Mouse (Mus musculus) midbrain, embryonic 11.5 days (tissue): ENCODE data around the gene Rab11a. TPM values are rescaled to one million over a fixed set of nuclear protein-coding genes. Genes with fewer than 3 reads are reported as not detected.

Experiments used
- ATAC-seq: fragments of 200-750 bp; cut with Nextera tagmentation; 2 replicates; pipeline ENCODE4 v1.8.0; 2017; ENCODE audit warnings: moderate TSS enrichment, moderate library complexity; ENCODE audit not compliant: low FRiP score
- DNase-seq: peaks from one replicate; pipeline ENCODE4 v3.0.0; 2015; ENCODE audit warnings: low spot score; ENCODE audit errors: missing footprints
- H3K27ac ChIP-seq: fragments of 300-500 bp; sonication (generic); 2 replicates; pipeline ENCODE4 v1.5.1; 2014; ENCODE audit warnings: low read depth, low read length
- H3K27me3 ChIP-seq: fragments of 300-500 bp; sonication (generic); 2 replicates; pipeline ENCODE4 v1.6.1; 2014; ENCODE audit warnings: mild to moderate bottlenecking, low read length, moderate library complexity, mixed read lengths; ENCODE audit not compliant: control insufficient read depth, insufficient read depth
- H3K36me3 ChIP-seq: fragments of 300-500 bp; sonication (generic); 2 replicates; pipeline ENCODE4 v1.6.1; 2014; ENCODE audit warnings: mild to moderate bottlenecking, low read length, moderate library complexity, mixed read lengths; ENCODE audit not compliant: control insufficient read depth, insufficient read depth
- H3K4me1 ChIP-seq: fragments of 300-500 bp; sonication (generic); 2 replicates; pipeline ENCODE4 v1.6.1; 2014; ENCODE audit warnings: low read length; ENCODE audit not compliant: control insufficient read depth, insufficient read depth
- H3K4me2 ChIP-seq: fragments of 300-500 bp; sonication (generic); 2 replicates; pipeline ENCODE4 v1.6.1; 2014; ENCODE audit warnings: mild to moderate bottlenecking, moderate library complexity
- H3K4me3 ChIP-seq: fragments of 300-500 bp; sonication (generic); 2 replicates; pipeline ENCODE4 v1.5.1; 2014; ENCODE audit warnings: low read depth, low read length
- H3K9ac ChIP-seq: fragments of 300-500 bp; sonication (generic); 2 replicates; pipeline ENCODE4 v1.6.1; 2014; ENCODE audit warnings: low read length
- H3K9me3 ChIP-seq: fragments of 300-500 bp; sonication (generic); 2 replicates; pipeline ENCODE4 v1.6.1; 2016; ENCODE audit warnings: low read length; ENCODE audit not compliant: control insufficient read depth
- WGBS: fragments of 180-500 bp; shearing (Covaris S2); extraction: QIAGEN DNeasy Blood & Tissue Kit; methylation state at CpG from one replicate; pipeline ENCODE4 v1.1.7; 2014; 5-methylcytosine and 5-hydroxymethylcytosine counted together
- polyA plus RNA-seq: library from polyadenylated mRNA; unstranded; fragments of >200 nt; fragmentation: Nextera tagmentation; extraction: Ambion mirVana; gene quantifications from 2 replicates; pipeline ENCODE4 v1.2.1, GENCODE M21; 2014

The Rab11a gene
- 300 and 312 TPM in 2 replicates for polyA plus RNA-seq

GRCm38 (mm10) chr9:64737406-64738201, at the start of gene Rab11a:
TSS of gene Rab11a (minus strand) at chr9:64737758.
- H3K27ac ChIP-seq, result peak within 1 kb of the TSS; percentile 48
- WGBS, result under 1% methylated on average over 61 of the region's 61 CpGs
- peak within 1 kb of the TSS; percentile 59 for H3K4me2 ChIP-seq
- H3K36me3 ChIP-seq, result no peaks in the 10 kb centered on the region
- no peaks in the 10 kb centered on the region for H3K9me3 ChIP-seq
- DNase-seq (peak; percentile 100), ATAC-seq (peak; percentile 97)
- no peaks in the 10 kb centered on the region for H3K27me3 ChIP-seq
- peaks cover 6% of the 10 kb centered on the region for H3K4me1 ChIP-seq
- H3K9ac ChIP-seq, result peak within 1 kb of the TSS; percentile 89
- H3K4me3 ChIP-seq, result peak within 1 kb of the TSS; percentile 98

- Histone ChIP-seq H3K9me3 (no peaks in the 10 kb centered on the region), H3K9ac (no peak overlapping the region), H3K4me3 (no peak overlapping the region), H3K27me3 (no peaks in the 10 kb centered on the region), H3K27ac (no peak overlapping the region), H3K4me1 (no peaks in the 10 kb centered on the region), H3K4me2 (no peak overlapping the region), H3K36me3 (no peaks in the 10 kb centered on the region)
- DNase-seq (peak; percentile 51), ATAC-seq (no peak)
- WGBS, result 86% methylated on average over 9 of the region's 9 CpGs
Measured at GRCm38 (mm10) chr9:64786216-64786905, 48.8 kb upstream of the Rab11a start.

DNA sequence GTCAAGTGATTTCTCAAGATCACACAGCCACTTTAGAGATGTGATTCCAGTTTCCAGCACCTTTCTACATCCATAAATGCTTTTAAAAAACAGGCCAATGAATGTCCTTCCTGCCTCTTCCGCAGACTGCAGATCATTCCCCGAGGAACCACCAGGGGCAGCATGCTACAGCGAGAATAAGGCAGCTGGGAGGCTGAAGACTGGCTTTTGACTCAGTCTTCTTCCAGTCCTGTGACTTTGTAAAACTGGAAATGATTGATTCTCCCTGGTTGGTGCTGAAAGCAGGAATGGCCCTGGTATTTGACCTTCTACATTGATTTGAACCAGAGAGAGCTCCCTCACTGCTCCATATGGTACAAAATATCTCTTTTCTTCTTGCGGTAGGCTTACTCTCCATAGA, 47.3 kb upstream of the Rab11a start:
- Histone ChIP-seq H3K27ac (no peak overlapping the region), H3K27me3 (no peaks in the 10 kb centered on the region), H3K36me3 (no peaks in the 10 kb centered on the region), H3K9me3 (no peaks in the 10 kb centered on the region), H3K4me2 (no peak overlapping the region), H3K4me1 (no peaks in the 10 kb centered on the region), H3K4me3 (no peak overlapping the region), H3K9ac (no peak overlapping the region)
- 37% methylated on average over 4 of the region's 4 CpGs for WGBS
- ATAC-seq (no peak), DNase-seq (peak; percentile 91)

- Histone ChIP-seq H3K27me3 (no peaks in the 10 kb centered on the region), H3K27ac (no peak overlapping the region), H3K4me1 (no peaks in the 10 kb centered on the region), H3K4me2 (no peak overlapping the region), H3K9ac (no peak overlapping the region), H3K4me3 (no peak overlapping the region), H3K9me3 (no peaks in the 10 kb centered on the region), H3K36me3 (no peaks in the 10 kb centered on the region)
- ATAC-seq, result no peak
- peak; percentile 37 for DNase-seq
- WGBS, result 89% methylated on average over 7 of the region's 7 CpGs
Measured at GRCm38 (mm10) chr9:64783511-64783910, 46.0 kb upstream of the Rab11a start.

DNA sequence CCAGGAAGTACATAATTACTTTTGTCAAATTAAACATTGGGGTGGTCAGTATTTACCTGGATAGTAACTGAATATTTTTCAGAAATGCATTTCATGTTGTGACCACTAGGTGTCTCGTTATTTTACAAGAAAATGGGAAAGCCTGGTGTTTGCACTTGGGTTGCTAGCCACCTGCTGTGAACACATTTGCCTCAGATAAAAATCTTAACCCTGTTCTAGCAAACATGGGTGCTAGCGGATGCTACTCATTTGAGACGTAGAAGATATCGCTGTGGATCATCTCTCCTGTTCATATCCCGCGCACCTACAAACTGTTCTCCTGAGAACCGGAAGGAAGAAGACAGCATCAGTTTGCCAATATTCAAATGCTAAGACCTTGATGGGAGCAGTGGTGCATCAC, 42.1 kb upstream of the Rab11a start:
- Histone ChIP-seq H3K4me3 (no peak overlapping the region), H3K36me3 (no peaks in the 10 kb centered on the region), H3K27me3 (no peaks in the 10 kb centered on the region), H3K9me3 (no peaks in the 10 kb centered on the region), H3K4me2 (no peak overlapping the region), H3K27ac (no peak overlapping the region), H3K4me1 (0 out of 2 replicates have a peak, but pooled peaks cover 3% of the 10 kb centered on the region), H3K9ac (no peak overlapping the region)
- DNase-seq (peak; percentile 87), ATAC-seq (no peak)
- WGBS, result 47% methylated on average over 7 of the region's 7 CpGs

- Histone ChIP-seq H3K27me3 (no peaks in the 10 kb centered on the region), H3K4me1 (0 out of 2 replicates have a peak, but pooled peaks cover 3% of the 10 kb centered on the region), H3K9me3 (no peaks in the 10 kb centered on the region), H3K27ac (no peak overlapping the region), H3K36me3 (no peaks in the 10 kb centered on the region), H3K4me2 (no peak overlapping the region), H3K4me3 (no peak overlapping the region), H3K9ac (no peak overlapping the region)
- ATAC-seq (no peak), DNase-seq (peak; percentile 37)
- 89% methylated on average over 1 of the region's 1 CpGs for WGBS
Measured at GRCm38 (mm10) chr9:64778151-64778550, 40.6 kb upstream of the Rab11a start.

DNA sequence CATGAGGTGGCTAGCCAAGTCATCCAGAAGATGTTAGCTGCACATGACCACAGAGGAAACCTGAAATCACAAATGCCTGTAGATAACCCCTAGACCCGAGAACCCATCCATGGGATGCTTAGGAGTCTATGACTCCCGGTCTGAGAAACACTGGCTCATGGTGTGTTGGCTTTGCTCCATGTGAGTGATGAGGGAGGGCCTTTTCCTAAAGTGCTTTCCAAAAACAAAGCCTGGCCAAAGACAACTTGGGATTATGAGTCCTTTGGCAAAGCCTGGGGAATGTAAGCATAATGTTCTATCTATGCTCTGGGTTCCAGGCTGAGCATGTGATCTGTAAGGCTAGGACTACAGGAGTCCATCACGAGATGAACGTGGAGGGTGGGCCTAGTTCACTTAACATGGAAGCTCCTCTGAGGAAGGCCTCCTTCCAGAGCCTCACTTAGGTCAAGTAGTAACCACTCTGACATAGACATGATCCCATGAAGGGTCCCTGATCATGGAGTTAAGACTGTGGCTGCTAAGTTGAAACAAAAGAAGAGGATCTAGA, 40.0 kb upstream of the Rab11a start:
- ATAC-seq (no peak), DNase-seq (peak; percentile 69)
- Histone ChIP-seq H3K4me3 (no peak overlapping the region), H3K4me2 (no peak overlapping the region), H3K27ac (no peak overlapping the region), H3K27me3 (no peaks in the 10 kb centered on the region), H3K36me3 (no peaks in the 10 kb centered on the region), H3K9ac (no peak overlapping the region), H3K9me3 (no peaks in the 10 kb centered on the region), H3K4me1 (0 out of 2 replicates have a peak, but pooled peaks cover 3% of the 10 kb centered on the region)
- 86% methylated on average over 4 of the region's 4 CpGs for WGBS

DNA sequence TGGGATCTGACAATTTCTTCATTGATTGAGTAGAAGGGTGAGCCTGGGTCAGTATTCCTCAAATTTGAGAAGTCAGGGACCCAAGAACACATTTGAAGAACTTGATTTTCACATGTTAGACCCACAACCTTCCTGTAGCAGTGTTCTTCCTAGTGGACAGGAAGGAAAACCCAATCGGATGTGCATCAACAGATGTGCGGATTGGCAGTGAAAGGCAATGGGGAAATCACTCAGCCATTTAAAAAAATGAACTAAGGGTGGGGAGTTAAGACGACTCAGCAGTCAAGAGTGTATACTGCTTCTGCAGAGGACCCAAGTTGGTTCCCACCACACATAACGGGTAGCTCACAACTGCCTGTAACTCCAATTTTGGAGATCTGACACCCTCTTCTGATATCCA, 37.9 kb upstream of the Rab11a start:
- ATAC-seq, result no peak
- Histone ChIP-seq H3K9me3 (no peaks in the 10 kb centered on the region), H3K4me3 (no peak overlapping the region), H3K36me3 (no peaks in the 10 kb centered on the region), H3K4me1 (0 out of 2 replicates have a peak, but pooled peaks cover 3% of the 10 kb centered on the region), H3K27ac (no peak overlapping the region), H3K9ac (no peak overlapping the region), H3K27me3 (no peaks in the 10 kb centered on the region), H3K4me2 (no peak overlapping the region)
- peak; percentile 8 for DNase-seq
- WGBS, result 79% methylated on average over 4 of the region's 4 CpGs

DNA sequence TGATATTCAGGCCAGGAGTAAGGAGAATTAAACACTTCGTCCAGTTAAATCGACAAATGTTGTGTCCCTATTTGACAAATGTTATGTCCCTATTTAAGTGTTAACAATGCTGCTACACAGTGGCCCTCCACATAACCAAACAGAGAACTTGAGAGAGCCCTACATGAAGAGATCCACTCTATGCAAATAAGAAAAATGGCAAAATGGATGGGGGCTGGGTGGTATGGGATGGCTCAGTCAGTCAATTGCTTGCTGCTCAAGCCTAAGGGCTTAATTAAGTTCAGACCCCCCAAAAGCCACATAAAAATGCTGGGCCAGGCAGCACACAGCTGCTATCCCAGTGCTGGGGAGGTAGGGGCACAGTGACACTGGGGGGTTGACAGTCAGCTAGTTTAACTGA, 37.3 kb upstream of the Rab11a start:
- peak overlapping the region; percentile 27; the same call in 1 of the 2 replicates for H3K27ac ChIP-seq
- no peak overlapping the region for H3K4me3 ChIP-seq
- H3K27me3 ChIP-seq, result no peaks in the 10 kb centered on the region
- ATAC-seq, result no peak
- DNase-seq, result peak; percentile 84
- no peak overlapping the region for H3K4me2 ChIP-seq
- no peaks in the 10 kb centered on the region for H3K36me3 ChIP-seq
- whole genome bisulfite sequencing, result 68% methylated on average over 2 of the region's 2 CpGs
- H3K9me3 ChIP-seq, result no peaks in the 10 kb centered on the region
- H3K9ac ChIP-seq, result no peak overlapping the region
- 0 out of 2 replicates have a peak, but pooled peaks cover 3% of the 10 kb centered on the region for H3K4me1 ChIP-seq
